Mouse (Mus musculus): Measurements from ENCODE around the gene Ang. TPM values are rescaled to one million over a fixed set of nuclear protein-coding genes. Genes with fewer than 3 reads are reported as not detected.

Ang gene
- polyA plus RNA-seq, 1 experiment from 2014 or later = 3.2 TPM

DNA sequence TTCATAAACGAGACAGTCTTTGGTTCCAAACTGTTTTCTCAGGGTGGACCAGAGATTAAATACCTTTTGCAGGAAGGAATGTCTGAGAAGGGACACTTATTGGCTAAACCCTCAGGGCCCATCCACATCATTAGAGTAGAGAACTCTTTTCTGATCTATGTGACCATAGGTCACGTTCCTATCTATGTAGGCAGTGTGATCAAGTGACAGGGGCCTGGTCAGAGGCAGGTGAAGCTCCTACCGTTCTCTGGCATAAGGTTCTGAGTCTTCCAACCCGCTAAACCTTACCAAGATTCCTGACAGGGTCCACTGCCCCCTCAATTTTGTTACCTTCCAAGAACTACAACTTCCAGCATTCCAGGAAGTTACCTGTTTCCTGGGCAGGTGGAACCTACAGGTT lies 51.2 kb downstream of the Ang start:
- Histone ChIP-seq H3K36me3 (no peaks in the 10 kb centered on the region), H3K27me3 (no peaks in the 10 kb centered on the region), H3K4me3 (no peak overlapping the region), H3K9me3 (no peaks in the 10 kb centered on the region), H3K4me2 (replicated peaks) (no peak overlapping the region), H3K9ac (replicated peaks) (no peak overlapping the region), H3K27ac (replicated peaks) (no peak overlapping the region), H3K4me1 (peaks cover 6% of the 10 kb centered on the region; the same call in 1 of the 2 replicates)
- 86% methylated on average over 4 of the region's 4 CpGs for WGBS
- ATAC-seq (ENCODE audit: low FRiP score, low read depth) = no peak

- Histone ChIP-seq H3K4me3 (no peak overlapping the region), H3K4me2 (replicated peaks) (no peak overlapping the region), H3K9me3 (no peaks in the 10 kb centered on the region), H3K27me3 (no peaks in the 10 kb centered on the region), H3K36me3 (no peaks in the 10 kb centered on the region), H3K9ac (replicated peaks) (no peak overlapping the region), H3K4me1 (peaks cover 6% of the 10 kb centered on the region; the same call in 1 of the 2 replicates), H3K27ac (replicated peaks) (no peak overlapping the region)
- WGBS = 86% methylated on average over 3 of the region's 3 CpGs
- ATAC-seq (ENCODE audit: low FRiP score, low read depth) = no peak
These were observed 51.6 kb downstream of the Ang start for GRCm38 (mm10) chr14:51142568-51142967.

GRCm38 (mm10) chr14:51143287-51143686 lies 52.3 kb downstream of the Ang start:
- Histone ChIP-seq H3K4me2 (replicated peaks) (no peak overlapping the region), H3K4me3 (no peak overlapping the region), H3K9me3 (no peaks in the 10 kb centered on the region), H3K36me3 (no peaks in the 10 kb centered on the region), H3K27ac (replicated peaks) (no peak overlapping the region), H3K4me1 (peaks cover 6% of the 10 kb centered on the region; the same call in 1 of the 2 replicates), H3K27me3 (no peaks in the 10 kb centered on the region), H3K9ac (replicated peaks) (no peak overlapping the region)
- 89% methylated on average over 4 of the region's 4 CpGs for WGBS
- no peak for ATAC-seq (ENCODE audit: low FRiP score, low read depth)

- Histone ChIP-seq H3K36me3 (no peaks in the 10 kb centered on the region), H3K9me3 (no peaks in the 10 kb centered on the region), H3K27ac (replicated peaks) (no peak overlapping the region), H3K27me3 (no peaks in the 10 kb centered on the region), H3K4me2 (replicated peaks) (no peak overlapping the region), H3K4me3 (no peak overlapping the region), H3K9ac (replicated peaks) (no peak overlapping the region), H3K4me1 (peaks cover 6% of the 10 kb centered on the region; the same call in 1 of the 2 replicates)
- WGBS = 87% methylated on average over 2 of the region's 2 CpGs
- no peak for ATAC-seq (ENCODE audit: low FRiP score, low read depth)
These were observed 53.0 kb downstream of the Ang start for GRCm38 (mm10) chr14:51143937-51144336.

DNA sequence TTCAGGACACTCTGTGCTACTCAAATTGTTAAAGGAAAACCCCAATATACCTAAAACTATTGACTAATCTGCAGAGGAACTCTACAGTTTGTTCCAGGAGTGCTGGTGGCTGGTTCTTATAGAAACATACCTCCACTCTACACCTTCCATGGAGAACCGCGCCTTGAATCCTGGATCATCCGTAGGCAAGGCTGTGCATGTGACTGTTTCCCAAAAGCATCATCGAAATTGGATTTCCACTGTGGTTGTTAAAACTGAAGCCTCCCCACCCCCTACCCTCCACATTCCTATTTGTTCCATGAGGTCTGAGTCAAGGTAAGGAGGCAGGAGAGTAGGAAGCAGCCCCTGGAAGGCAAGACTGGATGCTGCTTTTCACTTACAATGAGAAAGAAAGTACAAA lies 53.5 kb downstream of the Ang start:
- WGBS = 92% methylated on average over 4 of the region's 4 CpGs
- H3K9me3 ChIP-seq = no peaks in the 10 kb centered on the region
- no peak overlapping the region for H3K27ac ChIP-seq (replicated peaks)
- H3K9ac ChIP-seq (replicated peaks) = no peak overlapping the region
- H3K4me2 ChIP-seq (replicated peaks) = no peak overlapping the region
- no peak for ATAC-seq (ENCODE audit: low FRiP score, low read depth)
- no peaks in the 10 kb centered on the region for H3K27me3 ChIP-seq
- H3K4me3 ChIP-seq = no peak overlapping the region
- no peaks in the 10 kb centered on the region for H3K36me3 ChIP-seq
- peaks cover 6% of the 10 kb centered on the region; the same call in 1 of the 2 replicates for H3K4me1 ChIP-seq

GRCm38 (mm10) chr14:51145521-51145920 lies 54.6 kb downstream of the Ang start:
- no peak overlapping the region for H3K4me2 ChIP-seq (replicated peaks)
- peaks cover 6% of the 10 kb centered on the region; the same call in 1 of the 2 replicates for H3K4me1 ChIP-seq
- ATAC-seq (ENCODE audit: low FRiP score, low read depth) = no peak
- H3K9ac ChIP-seq (replicated peaks) = no peak overlapping the region
- H3K36me3 ChIP-seq = no peaks in the 10 kb centered on the region
- H3K4me3 ChIP-seq = no peak overlapping the region
- no peaks in the 10 kb centered on the region for H3K27me3 ChIP-seq
- 86% methylated on average over 6 of the region's 6 CpGs for WGBS
- H3K9me3 ChIP-seq = no peaks in the 10 kb centered on the region
- no peak overlapping the region for H3K27ac ChIP-seq (replicated peaks)

DNA sequence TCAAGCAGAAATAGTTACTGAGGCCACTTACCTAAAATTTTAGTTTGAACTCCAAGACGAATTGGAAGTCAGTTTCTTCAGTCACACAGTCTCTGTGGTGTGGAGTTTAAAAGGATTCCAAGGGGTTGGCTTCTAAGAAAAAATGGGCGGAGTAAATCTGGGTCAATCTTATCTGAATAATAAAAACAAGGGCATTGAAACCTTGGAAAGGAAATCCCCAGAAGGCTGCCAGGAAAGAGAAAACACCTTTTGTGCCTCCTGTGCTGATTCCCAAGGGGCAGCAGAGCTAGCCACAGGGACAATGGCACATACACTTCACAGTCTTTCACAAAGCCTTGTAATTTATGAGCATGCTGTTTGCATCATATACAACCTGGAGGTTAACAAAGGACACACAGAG lies 55.7 kb downstream of the Ang start, which contains the start of gene Rnase1:
TSS of gene Rnase1 (minus strand) at position 101 of the 400 bp plus-strand sequence.
- Histone ChIP-seq H3K36me3 (no peaks in the 10 kb centered on the region), H3K4me2 (replicated peaks) (no peak within 1 kb of the TSS), H3K9ac (replicated peaks) (no peak within 1 kb of the TSS), H3K27ac (replicated peaks) (no peak within 1 kb of the TSS), H3K4me1 (peaks cover 6% of the 10 kb centered on the region; the same call in 1 of the 2 replicates), H3K9me3 (no peaks in the 10 kb centered on the region), H3K27me3 (no peaks in the 10 kb centered on the region), H3K4me3 (no peak within 1 kb of the TSS)
- 42% methylated on average over 2 of the region's 2 CpGs for WGBS
- ATAC-seq (ENCODE audit: low FRiP score, low read depth) = no peak

- no peak for ATAC-seq (ENCODE audit: low FRiP score, low read depth)
- Histone ChIP-seq H3K4me3 (no peak overlapping the region), H3K27ac (replicated peaks) (no peak overlapping the region), H3K9me3 (no peaks in the 10 kb centered on the region), H3K4me1 (peaks cover 6% of the 10 kb centered on the region; the same call in 1 of the 2 replicates), H3K4me2 (replicated peaks) (no peak overlapping the region), H3K36me3 (no peaks in the 10 kb centered on the region), H3K9ac (replicated peaks) (no peak overlapping the region), H3K27me3 (no peaks in the 10 kb centered on the region)
- 70% methylated on average over 3 of the region's 3 CpGs for WGBS
These were observed 57.1 kb downstream of the Ang start for GRCm38 (mm10) chr14:51148006-51148405.

DNA sequence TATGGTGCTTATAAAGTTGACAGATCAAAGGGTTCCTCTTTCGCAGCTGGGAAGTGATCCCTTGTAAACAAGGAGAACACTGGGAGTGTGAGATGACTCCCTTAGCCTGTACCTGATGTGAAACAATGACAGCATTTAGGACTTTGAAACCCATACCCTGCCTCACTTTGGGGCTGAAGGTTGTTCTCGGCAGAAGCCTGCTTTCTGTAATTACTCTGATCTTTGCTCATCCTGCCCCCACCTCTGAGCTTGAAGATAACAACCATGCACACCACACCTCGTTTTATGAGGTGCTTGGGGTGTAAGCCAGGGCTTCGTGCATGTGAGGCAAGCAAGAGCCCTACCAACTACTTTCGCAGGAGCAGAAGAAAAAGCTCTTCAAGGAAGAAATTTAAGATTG lies 58.2 kb downstream of the Ang start:
- Histone ChIP-seq H3K9ac (replicated peaks) (no peak overlapping the region), H3K9me3 (no peaks in the 10 kb centered on the region), H3K27ac (replicated peaks) (no peak overlapping the region), H3K36me3 (no peaks in the 10 kb centered on the region), H3K4me2 (replicated peaks) (no peak overlapping the region), H3K27me3 (no peaks in the 10 kb centered on the region), H3K4me1 (peaks cover 6% of the 10 kb centered on the region; the same call in 1 of the 2 replicates), H3K4me3 (no peak overlapping the region)
- ATAC-seq (ENCODE audit: low FRiP score, low read depth) = no peak
- 74% methylated on average over 5 of the region's 5 CpGs for WGBS

GRCm38 (mm10) chr14:51150206-51150831 lies 59.4 kb downstream of the Ang start:
- H3K4me2 ChIP-seq (replicated peaks) = no peak overlapping the region
- H3K27ac ChIP-seq (replicated peaks) = no peak overlapping the region
- no peak for ATAC-seq (ENCODE audit: low FRiP score, low read depth)
- no peak overlapping the region for H3K9ac ChIP-seq (replicated peaks)
- 93% methylated on average over 3 of the region's 3 CpGs for WGBS
- H3K36me3 ChIP-seq = no peaks in the 10 kb centered on the region
- H3K4me3 ChIP-seq = no peak overlapping the region
- no peaks in the 10 kb centered on the region for H3K27me3 ChIP-seq
- H3K4me1 ChIP-seq = peaks cover 6% of the 10 kb centered on the region; the same call in 1 of the 2 replicates
- no peaks in the 10 kb centered on the region for H3K9me3 ChIP-seq
